Mouse (Mus musculus) brain, embryonic 14.5 days (tissue): ENCODE results near the gene Olfr356.

Experiments used
- CTCF ChIP-seq: fragments of 200-500 bp; IDR thresholded peaks from 2 replicates; pipeline ENCODE4 v1.5.1; 2012; ENCODE audit warnings: inconsistent platforms, mild to moderate bottlenecking, moderate library complexity, borderline replicate concordance; ENCODE audit not compliant: insufficient read depth, insufficient read length; ENCODE audit errors: extremely low read depth
- POLR2A ChIP-seq: fragments of 200-500 bp; IDR thresholded peaks from 2 replicates; pipeline ENCODE4 v1.6.1; 2012; ENCODE audit warnings: mild to moderate bottlenecking, inconsistent platforms, borderline replicate concordance; ENCODE audit not compliant: poor library complexity, insufficient read depth, insufficient read length, severe bottlenecking; ENCODE audit errors: extremely low read depth

DNA sequence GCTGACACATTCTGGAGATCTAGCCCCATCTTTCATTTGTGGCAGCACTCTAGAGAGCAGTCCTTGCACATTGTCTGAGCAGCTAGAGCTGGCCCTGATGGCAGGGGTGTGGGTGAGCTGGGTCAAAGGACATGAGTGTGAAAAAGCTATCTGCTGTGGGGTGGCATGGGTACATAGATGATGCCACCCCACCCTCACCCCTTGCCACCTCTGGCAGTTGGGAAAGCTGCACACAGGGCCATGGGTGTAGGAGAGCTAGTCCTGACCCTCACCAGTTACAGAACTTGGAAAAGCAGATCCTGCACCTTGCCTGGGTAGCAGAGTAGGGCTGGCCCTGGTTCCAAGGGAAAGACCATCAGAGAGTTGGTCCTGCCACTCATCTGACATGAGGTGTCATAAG is 39.8 kb upstream of the Olfr356 start:
- TF ChIP-seq POLR2A (no peak), CTCF (no peak)
